ENCODE assay signal across 8 mouse cellular contexts in the genomic region with DNA sequence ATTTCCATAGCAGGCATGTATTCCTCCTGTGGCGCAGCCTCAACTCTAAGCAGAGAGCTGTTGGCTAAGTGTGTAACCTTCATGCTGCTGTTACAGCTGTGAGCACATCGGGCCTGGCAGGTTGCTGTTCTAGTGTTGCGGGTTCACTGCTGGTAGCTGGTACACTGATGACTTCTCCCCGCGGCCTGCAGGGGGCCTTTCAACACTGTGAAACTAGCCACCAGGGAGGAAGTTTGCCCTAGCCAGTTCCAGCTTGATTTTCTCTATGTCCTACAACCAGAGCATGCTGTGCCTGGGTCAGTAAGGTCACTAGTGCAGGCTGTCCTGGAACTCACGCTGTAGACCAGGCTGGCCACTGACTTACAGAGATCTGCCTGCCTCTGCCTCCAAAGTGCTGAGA. TPM values are rescaled to one million over a fixed set of nuclear protein-coding genes. Genes with fewer than 3 reads are reported as not detected.
DNase-seq lines count a peak whose midpoint lies in the region; ATAC-seq and TF ChIP-seq lines count a peak whose summit lies in the region.

No protein-coding gene starts in this region.

- 0 out of 2 replicates have a peak, but pooled peaks have one; percentile 25 for TF ChIP-seq CTCF in heart, postnatal 0 days (IDR thresholded peaks at IDR 0.05; ENCODE audit: low read depth)

- TF ChIP-seq EP300 in heart, postnatal 0 days (IDR thresholded peaks at IDR 0.05; ENCODE audit: low read depth) = no peak

- H3K27ac ChIP-seq in heart, postnatal 0 days (ENCODE audit: low read depth) = no peak overlapping the region
- H3K27ac ChIP-seq in liver, embryonic 15.5 days (replicated peaks) = no peak overlapping the region

- H3K4me3 ChIP-seq in heart, postnatal 0 days (ENCODE audit: low read depth, low read length) = no peak overlapping the region
- H3K4me3 ChIP-seq in liver, embryonic 15.5 days (replicated peaks) = no peak overlapping the region

- H3K4me2 ChIP-seq in heart, postnatal 0 days (ENCODE audit: low read depth, low read length) = no peak overlapping the region
- H3K4me2 ChIP-seq in liver, embryonic 15.5 days = no peak overlapping the region

- H3K36me3 ChIP-seq in heart, postnatal 0 days (replicated peaks; ENCODE audit: control insufficient read depth, insufficient read depth, low read length) = peaks cover 90% of the 10 kb centered on the region
- H3K36me3 ChIP-seq in liver, embryonic 15.5 days (replicated peaks) = peaks cover 88% of the 10 kb centered on the region

- WGBS in heart, postnatal 0 days = 67% methylated on average over 6 of the region's 6 CpGs
- WGBS in liver, embryonic 15.5 days (ENCODE audit: insufficient replicate concordance) = 59% methylated on average over 6 of the region's 6 CpGs

- DNase-seq in heart, postnatal 0 days (ENCODE audit: low spot score) = no peak
- no peak for DNase-seq in heart, adult 11 months
- peak; percentile 76 to 79 for DNase-seq in B cell, adult 2 months
- DNase-seq in adrenal gland, adult 8-10 months = peak; percentile 65
- DNase-seq in gastrocnemius, postnatal 10 days = peak; percentile 46
- DNase-seq in spleen, postnatal 36 days (ENCODE audit: low spot score in 2 of 2) = peak; percentile 60 to 66
- no peak for DNase-seq in adipocyte (ENCODE audit: low spot score)

- no peak overlapping the region for H3K9ac ChIP-seq in heart, postnatal 0 days (replicated peaks; ENCODE audit: low read depth, low read length)
- no peak overlapping the region for H3K9ac ChIP-seq in liver, embryonic 15.5 days

- H3K27me3 ChIP-seq in heart, postnatal 0 days (ENCODE audit: control insufficient read depth, insufficient read depth, low read length) = no peaks in the 10 kb centered on the region
- no peaks in the 10 kb centered on the region for H3K27me3 ChIP-seq in liver, embryonic 15.5 days

- no peaks in the 10 kb centered on the region for H3K9me3 ChIP-seq in heart, postnatal 0 days (replicated peaks; ENCODE audit: control insufficient read depth, low read length)
- H3K9me3 ChIP-seq in liver, embryonic 15.5 days (replicated peaks) = no peaks in the 10 kb centered on the region

- H3K4me1 ChIP-seq in heart, postnatal 0 days (ENCODE audit: control insufficient read depth, insufficient read depth) = no peaks in the 10 kb centered on the region
- H3K4me1 ChIP-seq in liver, embryonic 15.5 days (replicated peaks) = 0 out of 2 replicates have a peak, but pooled peaks cover 3% of the 10 kb centered on the region

- ATAC-seq in heart, postnatal 0 days (ENCODE audit: insufficient read depth, low read depth) = 0 out of 2 replicates have a peak, but pooled peaks have one; percentile 10
- ATAC-seq in liver, embryonic 15.5 days (ENCODE audit: insufficient read depth) = peak; percentile 29; the same call in 1 of the 2 replicates

RNA-seq across cellular contexts. Expression of a gene that starts 14.4 kb away (rescaled TPM):
- total RNA-seq in heart, postnatal 0 days (2014; rRNA removed; ENCODE audit: low replicate concordance) = 129 and 138 TPM in 2 replicates
- 74.0 and 80.5 TPM in 2 replicates for polyA plus RNA-seq in heart, postnatal 0 days (2015; fragmentation: Nextera tagmentation; extraction: Ambion mirVana)
- total RNA-seq in adrenal gland, adult 8-10 months (2022) = 100 to 1,000 TPM; 162 to 282 (median 233) TPM
- 100 to 1,000 TPM; 128 to 134 TPM for total RNA-seq in gastrocnemius, postnatal 10 days (2021)
- 26.4 and 28.3 TPM in 2 replicates for polyA plus RNA-seq in liver, embryonic 15.5 days (2015; fragmentation: Nextera tagmentation; extraction: Ambion mirVana)

RNA-seq across cellular contexts. Expression of a gene that starts 23.9 kb away (rescaled TPM):
- total RNA-seq in heart, postnatal 0 days (2014; rRNA removed; ENCODE audit: low replicate concordance) = 3.8 and 21.3 TPM in 2 replicates
- 39.7 and 41.8 TPM in 2 replicates for polyA plus RNA-seq in heart, postnatal 0 days (2015; fragmentation: Nextera tagmentation; extraction: Ambion mirVana)
- total RNA-seq in adrenal gland, adult 8-10 months (2022) = 10 to 100 TPM; 21.6 to 23.8 (median 22.0) TPM
- total RNA-seq in gastrocnemius, postnatal 10 days (2021) = 100 to 1,000 TPM; 106 to 110 TPM
- polyA plus RNA-seq in liver, embryonic 15.5 days (2015; fragmentation: Nextera tagmentation; extraction: Ambion mirVana) = 15.7 and 17.3 TPM in 2 replicates

RNA-seq across cellular contexts. Expression of a gene that starts 23.9 kb away (rescaled TPM):
- total RNA-seq in heart, postnatal 0 days (2014; rRNA removed; ENCODE audit: low replicate concordance) = 37.3 and 58.5 TPM in 2 replicates
- 38.9 and 43.8 TPM in 2 replicates for polyA plus RNA-seq in heart, postnatal 0 days (2015; fragmentation: Nextera tagmentation; extraction: Ambion mirVana)
- total RNA-seq in adrenal gland, adult 8-10 months (2022) = 100 to 1,000 TPM; 135 to 205 (median 166) TPM
- total RNA-seq in gastrocnemius, postnatal 10 days (2021) = 10 to 100 TPM; 27.2 to 37.9 TPM
- 76.3 and 93.4 TPM in 2 replicates for polyA plus RNA-seq in liver, embryonic 15.5 days (2015; fragmentation: Nextera tagmentation; extraction: Ambion mirVana)

RNA-seq across cellular contexts. Expression of a gene that starts 53.8 kb away (rescaled TPM):
- 0.23 and 1.1 TPM in 2 replicates for total RNA-seq in heart, postnatal 0 days (2014; rRNA removed; ENCODE audit: low replicate concordance)
- polyA plus RNA-seq in heart, postnatal 0 days (2015; fragmentation: Nextera tagmentation; extraction: Ambion mirVana) = 0.15 and 0.18 TPM in 2 replicates
- total RNA-seq in adrenal gland, adult 8-10 months (2022) = 1 to 10 TPM in 1 of 4 experiments, under 1 TPM in 3; 0.23 to 1.1 (median 0.61) TPM
- under 1 TPM; 0.42 to 0.84 TPM for total RNA-seq in gastrocnemius, postnatal 10 days (2021)
- 0.10 and 0.16 TPM in 2 replicates for polyA plus RNA-seq in liver, embryonic 15.5 days (2015; fragmentation: Nextera tagmentation; extraction: Ambion mirVana)

Comparison
In these comparisons a context has a peak if more than half of its experiments do, and no peak if none do; other contexts are left out.
1. DNase-seq: peak in B cell, adult 2 months (2 of 2), adrenal gland, adult 8-10 months (single experiment), gastrocnemius, postnatal 10 days (single experiment) and spleen, postnatal 36 days (2 of 2); none in heart, postnatal 0 days (single experiment), heart, adult 11 months (single experiment) and adipocyte (single experiment).